Mouse (Mus musculus): Measurements from ENCODE around the gene Col6a3.

DNA sequence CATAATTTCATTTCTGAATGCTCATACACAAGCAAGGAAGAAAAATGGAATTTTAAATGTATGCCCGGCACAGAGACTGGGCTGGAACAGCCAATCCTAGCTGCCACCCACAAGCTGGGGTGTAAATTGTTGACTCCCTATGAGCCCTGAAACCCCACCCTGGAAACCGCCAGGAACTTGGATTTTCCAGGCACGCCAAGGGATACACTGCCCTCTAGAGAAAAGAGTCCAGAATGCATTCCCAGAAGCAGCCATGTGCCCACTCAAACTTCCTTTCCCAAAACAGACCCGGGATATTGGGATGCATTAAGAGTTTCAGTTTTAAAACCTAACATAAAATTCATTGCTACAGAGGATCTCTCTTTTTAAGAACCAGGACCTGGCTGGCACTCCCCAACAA, 3.5 kb downstream of the Col6a3 start:
- TF ChIP-seq CTCF (IDR thresholded peaks at IDR 0.05; ENCODE audit: borderline replicate concordance, insufficient read depth, low read depth, low read length), result peak; percentile 66; the same call in 1 of the 2 replicates
- no peak for TF ChIP-seq POLR2A (IDR thresholded peaks at IDR 0.05; ENCODE audit: borderline replicate concordance, insufficient read depth, low read length)
